Mouse (Mus musculus) bone marrow macrophage, adult 2 months (primary cell): ENCODE measurements around the gene Gm20388.

Experiments used
- CTCF ChIP-seq: IDR thresholded peaks from 2 replicates; pipeline ENCODE4 v1.5.1; 2012; ENCODE audit warnings: low read depth, mild to moderate bottlenecking, low read length, moderate library complexity
- POLR2A ChIP-seq: IDR thresholded peaks from 2 replicates; pipeline ENCODE4 v1.6.1; 2012; ENCODE audit warnings: mild to moderate bottlenecking, low read depth, low read length, borderline replicate concordance

GRCm38 (mm10) chr8:123330701-123331100 lies 3420.1 kb downstream of the Gm20388 start:
- TF ChIP-seq POLR2A (no peak), CTCF (no peak)
